Mouse (Mus musculus) bone marrow, adult 2 months (tissue): ENCODE results near the gene Gm12248.

Experiments used
- CTCF ChIP-seq: fragments of 200-500 bp; IDR thresholded peaks from 2 replicates; pipeline ENCODE4 v1.5.1; 2011; ENCODE audit warnings: low read length, control low read depth; ENCODE audit not compliant: control insufficient read depth, insufficient read depth
- POLR2A ChIP-seq: fragments of 200-500 bp; IDR thresholded peaks from 2 replicates; pipeline ENCODE4 v1.6.1; 2011; ENCODE audit warnings: low read depth, mild to moderate bottlenecking, control low read depth, low read length, borderline replicate concordance; ENCODE audit not compliant: control insufficient read depth

GRCm38 (mm10) chr11:58103697-58104306, 10.9 kb upstream of the Gm12248 start, which contains the start of gene Cnot8:
- TF ChIP-seq CTCF (no peak), POLR2A (peak; percentile 79; the same call in 1 of the 2 replicates)
